Mouse (Mus musculus): Measurements from ENCODE around the gene Pidd1. TPM values are rescaled to one million over a fixed set of nuclear protein-coding genes. Genes with fewer than 3 reads are reported as not detected.
A peak's percentile ranks its signal among the peaks of the same experiment; 100 is the strongest.
"Not testable (repeated sequence)": the region's sequence is repeated elsewhere in the genome, so short reads cannot be mapped to it uniquely, and the experiment has no call there.

The Pidd1 gene
- total RNA-seq, 2 experiments from 2014 or later, result 4.0 to 4.5 TPM

GRCm38 (mm10) chr7:141460001-141460390 is 16.2 kb upstream of the Pidd1 start:
- no peak for DNase-seq (ENCODE audit: low spot score in 2 of 2)

GRCm38 (mm10) chr7:141459301-141459711 is 15.5 kb upstream of the Pidd1 start:
- no peak for DNase-seq (ENCODE audit: low spot score in 2 of 2)

GRCm38 (mm10) chr7:141458661-141459060 is 14.8 kb upstream of the Pidd1 start:
- no peak for DNase-seq (ENCODE audit: low spot score in 2 of 2)

GRCm38 (mm10) chr7:141457986-141458660 is 14.3 kb upstream of the Pidd1 start:
- no peak for DNase-seq (ENCODE audit: low spot score in 2 of 2)

GRCm38 (mm10) chr7:141457236-141457635 is 13.4 kb upstream of the Pidd1 start:
- no peak for DNase-seq (ENCODE audit: low spot score in 2 of 2)

- DNase-seq (ENCODE audit: low spot score in 2 of 2), result no peak
Measured at GRCm38 (mm10) chr7:141456739-141457138, 12.9 kb upstream of the Pidd1 start.

GRCm38 (mm10) chr7:141455610-141456314 is 11.9 kb upstream of the Pidd1 start:
- peak in 1 of 2 experiments; percentile 61 for DNase-seq (ENCODE audit: low spot score in 2 of 2)

GRCm38 (mm10) chr7:141454967-141455551 is 11.2 kb upstream of the Pidd1 start, which contains the start of gene Pnpla2:
TSS of gene Pnpla2 (plus strand) at chr7:141455198.
- DNase-seq (ENCODE audit: low spot score in 2 of 2), result peak; percentile 88 to 95

- DNase-seq (ENCODE audit: low spot score in 2 of 2), result no peak
Measured at GRCm38 (mm10) chr7:141453636-141454035, 9.8 kb upstream of the Pidd1 start.

GRCm38 (mm10) chr7:141451928-141452327 is 8.1 kb upstream of the Pidd1 start:
- DNase-seq (ENCODE audit: low spot score in 2 of 2), result no peak

- peak; percentile 87 to 95 for DNase-seq (ENCODE audit: low spot score in 2 of 2)
Measured at GRCm38 (mm10) chr7:141447110-141447991, 3.5 kb upstream of the Pidd1 start, which contains the start of gene Rplp2. TSS of gene Rplp2 (plus strand) at chr7:141447370.

- DNase-seq (ENCODE audit: low spot score in 2 of 2), result not testable (repeated sequence)
Measured at GRCm38 (mm10) chr7:141446374-141446773, 2.5 kb upstream of the Pidd1 start.

GRCm38 (mm10) chr7:141443081-141443821 is 574 bp downstream of the Pidd1 start:
- peak; percentile 16 to 21 for DNase-seq (ENCODE audit: low spot score in 2 of 2)

- DNase-seq (ENCODE audit: low spot score in 2 of 2), result no peak
Measured at GRCm38 (mm10) chr7:141442199-141442598, 1.6 kb downstream of the Pidd1 start.

- DNase-seq (ENCODE audit: low spot score in 2 of 2), result no peak
Measured at GRCm38 (mm10) chr7:141441460-141441859, 2.4 kb downstream of the Pidd1 start.

- peak; percentile 25 to 66 for DNase-seq (ENCODE audit: low spot score in 2 of 2)
Measured at GRCm38 (mm10) chr7:141440613-141441012, 3.2 kb downstream of the Pidd1 start.

- DNase-seq (ENCODE audit: low spot score in 2 of 2), result peak in 1 of 2 experiments; percentile 14
Measured at GRCm38 (mm10) chr7:141439811-141440210, 4.0 kb downstream of the Pidd1 start.

- no peak for DNase-seq (ENCODE audit: low spot score in 2 of 2)
Measured at GRCm38 (mm10) chr7:141439140-141439679, 4.6 kb downstream of the Pidd1 start.

- peak in 1 of 2 experiments; percentile 15 for DNase-seq (ENCODE audit: low spot score in 2 of 2)
Measured at GRCm38 (mm10) chr7:141438201-141438968, 5.4 kb downstream of the Pidd1 start.

Data from gastrocnemius, postnatal 4 days (tissue).